Comparison of ENCODE assay signal across 27 mouse cellular contexts in genomic region chr2:111517451-111517850, GRCm38 (mm10). TPM values are rescaled to one million over a fixed set of nuclear protein-coding genes. Genes with fewer than 3 reads are reported as not detected.
"Had no signal": no experiment of that assay in that cellular context is flagged by ENCODE, and none has a peak within 500 bp of the region (broad histone marks: within the 10 kb centered on the region; RNA-seq: fewer than 3 reads in every experiment).

No protein-coding gene starts in this region.

- H3K27ac ChIP-seq: liver, embryonic 15.5 days; lung, embryonic 15.5 days; macrophage; midbrain, embryonic 12.5 days; neural tube, embryonic 13.5 days; neural tube, embryonic 15.5 days; stomach, embryonic 15.5 days had no signal

- DNase-seq: liver, postnatal 0 days; lung, adult 2 months; lung, postnatal 14 days; lung, postnatal 36 days; midbrain, embryonic 14.5 days; retina, postnatal 1 day; right cerebral cortex, adult 18-20 months; right cerebral cortex, postnatal 25 days; right cerebral cortex, postnatal 4 days; spleen, adult 18-20 months; thymus, adult 18-20 months; thymus, postnatal 14 days; thymus, postnatal 36 days had no signal

- H3K9ac ChIP-seq: liver, embryonic 15.5 days; liver, postnatal 0 days; lung, embryonic 15.5 days; midbrain, embryonic 12.5 days; neural tube, embryonic 13.5 days; neural tube, embryonic 15.5 days; stomach, embryonic 15.5 days had no signal

- H3K4me2 ChIP-seq: liver, embryonic 15.5 days; lung, embryonic 15.5 days; midbrain, embryonic 12.5 days; neural tube, embryonic 13.5 days; neural tube, embryonic 15.5 days; stomach, embryonic 15.5 days had no signal

- H3K36me3 ChIP-seq: liver, embryonic 15.5 days; lung, embryonic 15.5 days; midbrain, embryonic 12.5 days; neural tube, embryonic 13.5 days; neural tube, embryonic 15.5 days; stomach, embryonic 15.5 days had no signal

- H3K4me1 ChIP-seq: liver, embryonic 15.5 days; lung, embryonic 15.5 days; megakaryocyte, embryonic 14.5 days; midbrain, embryonic 12.5 days; neural tube, embryonic 13.5 days; neural tube, embryonic 15.5 days; stomach, embryonic 15.5 days had no signal

- H3K27me3 ChIP-seq: liver, embryonic 15.5 days; lung, embryonic 15.5 days; megakaryocyte, embryonic 14.5 days; midbrain, embryonic 12.5 days; neural tube, embryonic 13.5 days; neural tube, embryonic 15.5 days; stomach, embryonic 15.5 days had no signal

- H3K4me3 ChIP-seq: liver, embryonic 15.5 days; lung, embryonic 15.5 days; megakaryocyte, embryonic 14.5 days; midbrain, embryonic 12.5 days; myocyte; neural tube, embryonic 13.5 days; neural tube, embryonic 15.5 days; stomach, embryonic 15.5 days had no signal

- H3K9me3 ChIP-seq: liver, embryonic 15.5 days; lung, embryonic 15.5 days; neural tube, embryonic 13.5 days; stomach, embryonic 15.5 days had no signal

- ATAC-seq: liver, postnatal 0 days; lung, postnatal 0 days had no signal

RNA-seq across cellular contexts. Expression of gene Olfr1293-ps, which starts 7.6 kb away (rescaled TPM):
- total RNA-seq: megakaryocyte progenitor cell, adult 5-6 weeks had no signal
- polyA plus RNA-seq: liver, embryonic 15.5 days; liver, postnatal 0 days; lung, adult 2 months; lung, embryonic 15.5 days; lung, postnatal 0 days; macrophage; midbrain, embryonic 12.5 days; midbrain, embryonic 14.5 days; myocyte; neural tube, embryonic 11.5 days; neural tube, embryonic 13.5 days; neural tube, embryonic 15.5 days; small intestine, adult 2 months; stomach, embryonic 15.5 days; thymus, postnatal 0 days had no signal

RNA-seq across cellular contexts. Expression of gene Olfr1291-ps1, which starts 20.5 kb away (rescaled TPM):
- total RNA-seq: megakaryocyte progenitor cell, adult 5-6 weeks had no signal
- polyA plus RNA-seq: liver, embryonic 15.5 days; liver, postnatal 0 days; lung, adult 2 months; lung, embryonic 15.5 days; lung, postnatal 0 days; macrophage; midbrain, embryonic 12.5 days; midbrain, embryonic 14.5 days; myocyte; neural tube, embryonic 11.5 days; neural tube, embryonic 13.5 days; neural tube, embryonic 15.5 days; small intestine, adult 2 months; stomach, embryonic 15.5 days; thymus, postnatal 0 days had no signal

RNA-seq across cellular contexts. Expression of gene Olfr1294, which starts 22.6 kb away (rescaled TPM):
- total RNA-seq: megakaryocyte progenitor cell, adult 5-6 weeks had no signal
- polyA plus RNA-seq: liver, embryonic 15.5 days; liver, postnatal 0 days; lung, adult 2 months; lung, embryonic 15.5 days; lung, postnatal 0 days; macrophage; midbrain, embryonic 12.5 days; midbrain, embryonic 14.5 days; myocyte; neural tube, embryonic 11.5 days; neural tube, embryonic 13.5 days; neural tube, embryonic 15.5 days; small intestine, adult 2 months; stomach, embryonic 15.5 days; thymus, postnatal 0 days had no signal

RNA-seq across cellular contexts. Expression of gene Olfr1290, which starts 23.8 kb away (rescaled TPM):
- total RNA-seq: megakaryocyte progenitor cell, adult 5-6 weeks had no signal
- polyA plus RNA-seq: liver, embryonic 15.5 days; liver, postnatal 0 days; lung, adult 2 months; lung, embryonic 15.5 days; lung, postnatal 0 days; macrophage; midbrain, embryonic 12.5 days; midbrain, embryonic 14.5 days; myocyte; neural tube, embryonic 11.5 days; neural tube, embryonic 13.5 days; neural tube, embryonic 15.5 days; small intestine, adult 2 months; stomach, embryonic 15.5 days; thymus, postnatal 0 days had no signal

RNA-seq across cellular contexts. Expression of gene Olfr1289, which starts 36.8 kb away (rescaled TPM):
- total RNA-seq: megakaryocyte progenitor cell, adult 5-6 weeks had no signal
- polyA plus RNA-seq: liver, embryonic 15.5 days; liver, postnatal 0 days; lung, adult 2 months; lung, embryonic 15.5 days; lung, postnatal 0 days; macrophage; midbrain, embryonic 12.5 days; midbrain, embryonic 14.5 days; myocyte; neural tube, embryonic 11.5 days; neural tube, embryonic 13.5 days; neural tube, embryonic 15.5 days; small intestine, adult 2 months; stomach, embryonic 15.5 days; thymus, postnatal 0 days had no signal
